Mouse (Mus musculus): ENCODE results near the gene Cyp4f14. TPM values are rescaled to one million over a fixed set of nuclear protein-coding genes. Genes with fewer than 3 reads are reported as not detected.
A peak's percentile ranks its signal among the peaks of the same experiment; 100 is the strongest.

Cyp4f14 gene
- polyA plus RNA-seq (2014; fragmentation: Nextera tagmentation; extraction: Ambion mirVana): not detected in 2 replicates

DNA sequence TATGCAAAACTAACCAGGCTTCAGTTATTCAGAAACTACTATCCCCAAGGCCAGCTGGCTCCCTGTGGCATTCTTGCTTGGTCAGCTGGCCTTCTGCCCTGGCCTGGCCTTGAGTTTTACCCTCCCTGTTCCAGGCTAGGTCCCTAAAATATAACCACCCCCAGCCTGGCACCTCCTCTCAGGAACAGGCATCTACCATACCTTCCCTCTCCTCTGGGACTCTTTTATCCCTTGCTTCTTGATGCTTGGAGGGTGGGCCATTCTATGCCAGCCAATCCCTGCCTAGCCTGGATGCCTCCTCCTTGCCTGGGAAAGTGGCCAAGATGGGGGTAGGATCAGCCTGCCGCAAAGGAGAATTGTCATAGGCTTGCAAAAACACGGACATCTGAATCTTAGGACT, at the start of gene Cyp4f14:
Cyp4f14 (minus strand) TSS at position 212 of the 400 bp plus-strand sequence.
- Histone ChIP-seq H3K9me3 (ENCODE audit: control insufficient read depth, low read length) (peaks cover 11% of the 10 kb centered on the region), H3K27me3 (ENCODE audit: control insufficient read depth, insufficient read depth, low read length) (0 out of 2 replicates have a peak, but pooled peaks cover 6% of the 10 kb centered on the region), H3K4me1 (ENCODE audit: control insufficient read depth in 2 of 2, insufficient read depth in 2 of 2, low read length in 2 of 2) (no peaks in the 10 kb centered on the region), H3K9ac (ENCODE audit: low read length) (no peak within 1 kb of the TSS), H3K36me3 (ENCODE audit: control insufficient read depth, insufficient read depth, low read length) (no peaks in the 10 kb centered on the region), H3K4me3 (ENCODE audit: control insufficient read depth in 1 of 2, insufficient read depth in 1 of 2, low read depth in 1 of 2, low read length in 2 of 2) (no peak within 1 kb of the TSS), H3K27ac (replicated peaks in 1 of 2; ENCODE audit: control insufficient read depth in 1 of 2, insufficient read depth in 1 of 2, low read depth in 2 of 2, low read length in 2 of 2) (no peak within 1 kb of the TSS), H3K4me2 (ENCODE audit: low read length) (no peak within 1 kb of the TSS)
- 55% methylated on average over 2 of the region's 2 CpGs for WGBS
- ATAC-seq (ENCODE audit: insufficient number of reproducible peaks, insufficient read depth, low FRiP score, low read depth): no peak

- peak within 1 kb of the TSS; percentile 84 to 89 for H3K27ac ChIP-seq (replicated peaks in 1 of 2; ENCODE audit: control insufficient read depth in 1 of 2, insufficient read depth in 1 of 2, low read depth in 2 of 2, low read length in 2 of 2)
- H3K36me3 ChIP-seq (ENCODE audit: control insufficient read depth, insufficient read depth, low read length): no peaks in the 10 kb centered on the region
- ATAC-seq (ENCODE audit: insufficient number of reproducible peaks, insufficient read depth, low FRiP score, low read depth): peak; percentile 95
- H3K4me1 ChIP-seq (ENCODE audit: control insufficient read depth in 2 of 2, insufficient read depth in 2 of 2, low read length in 2 of 2): peaks cover 7 to 12% of the 10 kb centered on the region in 2 experiments
- peak within 1 kb of the TSS; percentile 93 for H3K4me2 ChIP-seq (ENCODE audit: low read length)
- H3K4me3 ChIP-seq (ENCODE audit: control insufficient read depth in 1 of 2, insufficient read depth in 1 of 2, low read depth in 1 of 2, low read length in 2 of 2): peak within 1 kb of the TSS; percentile 79 to 88
- H3K27me3 ChIP-seq (ENCODE audit: control insufficient read depth, insufficient read depth, low read length): no peaks in the 10 kb centered on the region
- under 1% methylated on average over 33 of the region's 33 CpGs for WGBS
- 0 out of 2 replicates have a peak, but pooled peaks cover 3% of the 10 kb centered on the region for H3K9me3 ChIP-seq (ENCODE audit: control insufficient read depth, low read length)
- H3K9ac ChIP-seq (ENCODE audit: low read length): peak within 1 kb of the TSS; percentile 88
These were observed 48.6 kb upstream of the Cyp4f14 start, which contains the start of gene Zfp472 for GRCm38 (mm10) chr17:32965623-32966290. TSS of gene Zfp472 (plus strand) at chr17:32965814.

GRCm38 (mm10) chr17:32965253-32965622, 48.1 kb upstream of the Cyp4f14 start:
- WGBS: under 1% methylated on average over 14 of the region's 14 CpGs
- peak overlapping the region; percentile 88 for H3K9ac ChIP-seq (ENCODE audit: low read length)

DNA sequence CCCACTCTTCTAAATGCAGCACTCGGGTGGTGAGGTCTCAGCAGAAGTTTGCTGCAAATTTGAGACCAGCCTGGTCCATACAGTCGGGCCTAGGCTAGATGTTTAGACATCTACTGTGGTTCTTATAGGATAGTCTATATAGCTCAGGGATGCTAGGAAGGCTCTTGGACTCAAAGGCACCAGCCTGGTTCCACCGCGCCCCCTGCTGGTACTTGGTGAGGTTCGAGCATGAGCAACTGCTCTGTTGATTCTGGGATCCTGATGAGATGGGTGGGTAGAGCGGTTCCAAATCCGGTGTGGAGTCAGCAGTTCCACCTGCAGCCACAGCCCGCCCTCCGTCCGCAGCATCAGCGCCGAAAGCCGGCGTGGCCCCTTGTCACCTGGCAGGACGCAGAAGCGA, 34.3 kb upstream of the Cyp4f14 start:
- 20% methylated on average over 16 of the region's 16 CpGs for WGBS
- Histone ChIP-seq H3K9ac (ENCODE audit: low read length) (no peak overlapping the region), H3K4me3 (ENCODE audit: control insufficient read depth in 1 of 2, insufficient read depth in 1 of 2, low read depth in 1 of 2, low read length in 2 of 2) (no peak overlapping the region), H3K36me3 (ENCODE audit: control insufficient read depth, insufficient read depth, low read length) (no peaks in the 10 kb centered on the region), H3K9me3 (ENCODE audit: control insufficient read depth, low read length) (no peaks in the 10 kb centered on the region), H3K4me2 (ENCODE audit: low read length) (no peak overlapping the region), H3K27me3 (ENCODE audit: control insufficient read depth, insufficient read depth, low read length) (no peaks in the 10 kb centered on the region), H3K4me1 (ENCODE audit: control insufficient read depth in 2 of 2, insufficient read depth in 2 of 2, low read length in 2 of 2) (peaks cover 7 to 9% of the 10 kb centered on the region in 2 experiments), H3K27ac (replicated peaks in 1 of 2; ENCODE audit: control insufficient read depth in 1 of 2, insufficient read depth in 1 of 2, low read depth in 2 of 2, low read length in 2 of 2) (no peak overlapping the region)
- no peak for ATAC-seq (ENCODE audit: insufficient number of reproducible peaks, insufficient read depth, low FRiP score, low read depth)

More at GRCm38 (mm10) chr17:32965253-32965622, 48.1 kb upstream of the Cyp4f14 start:
- Histone ChIP-seq H3K27ac (replicated peaks in 1 of 2; ENCODE audit: control insufficient read depth in 1 of 2, insufficient read depth in 1 of 2, low read depth in 2 of 2, low read length in 2 of 2) (peak overlapping the region; percentile 79 to 84), H3K36me3 (ENCODE audit: control insufficient read depth, insufficient read depth, low read length) (no peaks in the 10 kb centered on the region), H3K4me3 (ENCODE audit: control insufficient read depth in 1 of 2, insufficient read depth in 1 of 2, low read depth in 1 of 2, low read length in 2 of 2) (peak overlapping the region; percentile 79 to 88), H3K4me2 (ENCODE audit: low read length) (peak overlapping the region; percentile 93), H3K9me3 (ENCODE audit: control insufficient read depth, low read length) (0 out of 2 replicates have a peak, but pooled peaks cover 3% of the 10 kb centered on the region), H3K27me3 (ENCODE audit: control insufficient read depth, insufficient read depth, low read length) (no peaks in the 10 kb centered on the region), H3K4me1 (ENCODE audit: control insufficient read depth in 2 of 2, insufficient read depth in 2 of 2, low read length in 2 of 2) (peaks cover 7 to 12% of the 10 kb centered on the region in 2 experiments)
- 0 out of 2 replicates have a peak, but pooled peaks have one; percentile 32 for ATAC-seq (ENCODE audit: insufficient number of reproducible peaks, insufficient read depth, low FRiP score, low read depth)

GRCm38 (mm10) chr17:32951006-32951405, 33.9 kb upstream of the Cyp4f14 start:
- H3K9me3 ChIP-seq (ENCODE audit: control insufficient read depth, low read length): no peaks in the 10 kb centered on the region
- H3K4me3 ChIP-seq (ENCODE audit: control insufficient read depth in 1 of 2, insufficient read depth in 1 of 2, low read depth in 1 of 2, low read length in 2 of 2): no peak overlapping the region
- WGBS: 74% methylated on average over 11 of the region's 11 CpGs
- ATAC-seq (ENCODE audit: insufficient number of reproducible peaks, insufficient read depth, low FRiP score, low read depth): no peak
- no peaks in the 10 kb centered on the region for H3K27me3 ChIP-seq (ENCODE audit: control insufficient read depth, insufficient read depth, low read length)
- H3K4me2 ChIP-seq (ENCODE audit: low read length): no peak overlapping the region
- H3K4me1 ChIP-seq (ENCODE audit: control insufficient read depth in 2 of 2, insufficient read depth in 2 of 2, low read length in 2 of 2): peaks cover 10 to 13% of the 10 kb centered on the region in 2 experiments
- H3K27ac ChIP-seq (replicated peaks in 1 of 2; ENCODE audit: control insufficient read depth in 1 of 2, insufficient read depth in 1 of 2, low read depth in 2 of 2, low read length in 2 of 2): no peak overlapping the region
- H3K9ac ChIP-seq (ENCODE audit: low read length): no peak overlapping the region
- no peaks in the 10 kb centered on the region for H3K36me3 ChIP-seq (ENCODE audit: control insufficient read depth, insufficient read depth, low read length)

DNA sequence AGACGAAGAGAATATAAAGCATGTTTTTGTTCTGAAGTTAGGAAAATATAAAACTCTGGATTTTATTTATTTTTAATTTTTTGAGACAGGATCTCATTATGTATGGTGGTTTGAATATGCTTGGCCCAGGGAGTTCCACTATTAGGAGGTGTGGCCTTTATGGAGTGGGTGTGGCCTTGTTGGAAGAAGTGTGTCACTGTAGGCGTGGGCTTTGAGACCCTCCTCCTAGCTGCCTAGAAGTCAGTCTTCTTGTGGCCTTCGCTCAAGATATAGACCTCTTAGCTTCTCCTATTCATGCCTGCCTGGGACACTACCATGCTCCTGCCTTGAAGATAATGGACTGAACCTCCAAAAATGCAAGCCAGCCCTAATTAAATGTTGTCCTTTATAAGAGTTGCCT, 33.0 kb upstream of the Cyp4f14 start:
- no peak overlapping the region for H3K4me3 ChIP-seq (ENCODE audit: control insufficient read depth in 1 of 2, insufficient read depth in 1 of 2, low read depth in 1 of 2, low read length in 2 of 2)
- H3K36me3 ChIP-seq (ENCODE audit: control insufficient read depth, insufficient read depth, low read length): no peaks in the 10 kb centered on the region
- no peak overlapping the region for H3K4me2 ChIP-seq (ENCODE audit: low read length)
- no peak for ATAC-seq (ENCODE audit: insufficient number of reproducible peaks, insufficient read depth, low FRiP score, low read depth)
- no peaks in the 10 kb centered on the region for H3K9me3 ChIP-seq (ENCODE audit: control insufficient read depth, low read length)
- H3K9ac ChIP-seq (ENCODE audit: low read length): no peak overlapping the region
- 82% methylated on average over 3 of the region's 3 CpGs for WGBS
- no peaks in the 10 kb centered on the region for H3K27me3 ChIP-seq (ENCODE audit: control insufficient read depth, insufficient read depth, low read length)
- peaks cover 10 to 13% of the 10 kb centered on the region in 2 experiments for H3K4me1 ChIP-seq (ENCODE audit: control insufficient read depth in 2 of 2, insufficient read depth in 2 of 2, low read length in 2 of 2)
- no peak overlapping the region for H3K27ac ChIP-seq (replicated peaks in 1 of 2; ENCODE audit: control insufficient read depth in 1 of 2, insufficient read depth in 1 of 2, low read depth in 2 of 2, low read length in 2 of 2)

GRCm38 (mm10) chr17:32947215-32947914, 30.2 kb upstream of the Cyp4f14 start, which contains the start of gene Cyp4f13:
TSS of gene Cyp4f13 (minus strand) at chr17:32947402.
- peak within 1 kb of the TSS; percentile 92 for H3K4me2 ChIP-seq (ENCODE audit: low read length)
- peaks cover 10 to 13% of the 10 kb centered on the region in 2 experiments for H3K4me1 ChIP-seq (ENCODE audit: control insufficient read depth in 2 of 2, insufficient read depth in 2 of 2, low read length in 2 of 2)
- H3K27ac ChIP-seq (replicated peaks in 1 of 2; ENCODE audit: control insufficient read depth in 1 of 2, insufficient read depth in 1 of 2, low read depth in 2 of 2, low read length in 2 of 2): peak within 1 kb of the TSS; percentile 71
- no peaks in the 10 kb centered on the region for H3K36me3 ChIP-seq (ENCODE audit: control insufficient read depth, insufficient read depth, low read length)
- H3K27me3 ChIP-seq (ENCODE audit: control insufficient read depth, insufficient read depth, low read length): no peaks in the 10 kb centered on the region
- H3K9me3 ChIP-seq (ENCODE audit: control insufficient read depth, low read length): no peaks in the 10 kb centered on the region
- peak; percentile 96 for ATAC-seq (ENCODE audit: insufficient number of reproducible peaks, insufficient read depth, low FRiP score, low read depth)
- H3K4me3 ChIP-seq (ENCODE audit: control insufficient read depth in 1 of 2, insufficient read depth in 1 of 2, low read depth in 1 of 2, low read length in 2 of 2): peak within 1 kb of the TSS; percentile 62 to 68
- WGBS: 19% methylated on average over 12 of the region's 12 CpGs
- peak within 1 kb of the TSS; percentile 84 for H3K9ac ChIP-seq (ENCODE audit: low read length)
